Mouse (Mus musculus) gastrocnemius, postnatal 10 days (tissue): ENCODE data around the gene Bdkrb1. TPM values are rescaled to one million over a fixed set of nuclear protein-coding genes. Genes with fewer than 3 reads are reported as not detected.

Experiments used
- DNase-seq: peaks from one replicate; pipeline ENCODE4 v3.0.0; 2021; ENCODE audit warnings: mixed read lengths
- total RNA-seq, 2 experiments: library from RNA; stranded (reverse); gene quantifications; 2 replicates each; pipeline ENCODE4 v1.2.3; 2021

Bdkrb1 gene
- total RNA-seq, 2 experiments from 2014 or later, result 0.23 TPM; not detected in 1

GRCm38 (mm10) chr12:105598503-105598902 is 4.4 kb upstream of the Bdkrb1 start:
- DNase-seq, result no peak

GRCm38 (mm10) chr12:105599098-105599497 is 3.8 kb upstream of the Bdkrb1 start:
- no peak for DNase-seq

GRCm38 (mm10) chr12:105601586-105601985 is 1.3 kb upstream of the Bdkrb1 start:
- DNase-seq, result peak; percentile 23

GRCm38 (mm10) chr12:105603904-105604303 is 1.0 kb downstream of the Bdkrb1 start:
- no peak for DNase-seq

- DNase-seq, result no peak
Measured at GRCm38 (mm10) chr12:105605212-105605611, 2.3 kb downstream of the Bdkrb1 start.

- no peak for DNase-seq
Measured at GRCm38 (mm10) chr12:105606881-105607280, 4.0 kb downstream of the Bdkrb1 start.

GRCm38 (mm10) chr12:105611045-105611444 is 8.2 kb downstream of the Bdkrb1 start:
- DNase-seq, result no peak

- DNase-seq, result peak; percentile 65
Measured at GRCm38 (mm10) chr12:105611748-105612147, 8.9 kb downstream of the Bdkrb1 start.

GRCm38 (mm10) chr12:105613559-105613958 is 10.7 kb downstream of the Bdkrb1 start:
- no peak for DNase-seq

- DNase-seq, result no peak
Measured at GRCm38 (mm10) chr12:105622048-105622447, 19.2 kb downstream of the Bdkrb1 start.

- DNase-seq, result no peak
Measured at GRCm38 (mm10) chr12:105622981-105623539, 20.2 kb downstream of the Bdkrb1 start.

GRCm38 (mm10) chr12:105625798-105626197 is 22.9 kb downstream of the Bdkrb1 start:
- DNase-seq, result no peak

GRCm38 (mm10) chr12:105634374-105635067 is 31.6 kb downstream of the Bdkrb1 start:
- DNase-seq, result no peak

- no peak for DNase-seq
Measured at GRCm38 (mm10) chr12:105636551-105636950, 33.7 kb downstream of the Bdkrb1 start.

GRCm38 (mm10) chr12:105637554-105637953 is 34.7 kb downstream of the Bdkrb1 start:
- DNase-seq, result no peak

GRCm38 (mm10) chr12:105642770-105643321 is 40.0 kb downstream of the Bdkrb1 start:
- no peak for DNase-seq

Other genes with a start within 250 kb of the Bdkrb1 start
- 1 to 10 TPM; 2.3 to 2.9 TPM for gene D430019H16Rik, start 149.2 kb upstream of the Bdkrb1 start, total RNA-seq
- 1 to 10 TPM; 1.2 to 1.5 TPM for gene Bdkrb2, start 39.9 kb upstream of the Bdkrb1 start, total RNA-seq
- 1 to 10 TPM; 6.6 to 7.7 TPM for gene Gskip, start 81.7 kb downstream of the Bdkrb1 start, total RNA-seq
- gene Atg2b, start 82.1 kb downstream of the Bdkrb1 start, total RNA-seq, result 10 to 100 TPM; 14.9 to 18.7 TPM
- gene Ak7, start 102.9 kb downstream of the Bdkrb1 start, total RNA-seq, result not detected
- gene Papola, start 181.6 kb downstream of the Bdkrb1 start, total RNA-seq, result 10 to 100 TPM; 87.5 to 97.4 TPM